Mouse (Mus musculus): ENCODE measurements around the gene Rapgef3. TPM values are rescaled to one million over a fixed set of nuclear protein-coding genes. Genes with fewer than 3 reads are reported as not detected.
A peak's percentile ranks its signal among the peaks of the same experiment; 100 is the strongest.

The Rapgef3 gene
- total and polyA plus RNA-seq, 3 experiments = 6.6 to 7.4 TPM; not detected in 1

- DNase-seq (ENCODE audit: low read depth, low spot score) = no peak
- Histone ChIP-seq H3K4me1 (ENCODE audit: control insufficient read depth in 1 of 2, insufficient read depth in 2 of 2, low read length in 2 of 2) (peaks cover 7 to 26% of the 10 kb centered on the region in 2 experiments), H3K9me3 (replicated peaks; ENCODE audit: insufficient read depth, low read length) (no peaks in the 10 kb centered on the region), H3K27me3 (ENCODE audit: control insufficient read depth in 1 of 2, insufficient read depth in 2 of 2, low read length in 2 of 2) (peaks cover 6 to 8% of the 10 kb centered on the region in 2 experiments; a peak in 2 of 4 replicates), H3K36me3 (ENCODE audit: control insufficient read depth in 1 of 2, insufficient read depth in 2 of 2, low read length in 2 of 2) (peaks cover 0 to 24% of the 10 kb centered on the region in 2 experiments; a peak in 2 of 4 replicates), H3K79me2 (ENCODE audit: control insufficient read depth, insufficient read depth, low read length, poor library complexity) (no peaks in the 10 kb centered on the region), H3K27ac (ENCODE audit: control insufficient read depth, low read depth, low read length) (no peak overlapping the region), H3K4me3 (ENCODE audit: control insufficient read depth in 1 of 2, insufficient read depth in 1 of 2, low read depth in 2 of 2, low read length in 2 of 2) (no peak overlapping the region), H3K9ac (ENCODE audit: control insufficient read depth, low read depth, low read length, poor library complexity, severe bottlenecking) (no peak overlapping the region)
- no peak for TF ChIP-seq USF1 (IDR thresholded peaks at IDR 0.05; ENCODE audit: low read depth, low read length)
- no peak for TF ChIP-seq RCOR1 (IDR thresholded peaks at IDR 0.05; ENCODE audit: low read depth, low read length)
Measured at GRCm38 (mm10) chr15:97718535-97719155, 49.1 kb downstream of the Rapgef3 start.

- H3K4me3 ChIP-seq (ENCODE audit: control insufficient read depth in 1 of 2, insufficient read depth in 1 of 2, low read depth in 2 of 2, low read length in 2 of 2) = no peak overlapping the region
- H3K9ac ChIP-seq (ENCODE audit: control insufficient read depth, low read depth, low read length, poor library complexity, severe bottlenecking) = 0 out of 2 replicates have a peak overlapping the region, but pooled peaks have one; percentile 33
- H3K79me2 ChIP-seq (ENCODE audit: control insufficient read depth, insufficient read depth, low read length, poor library complexity) = no peaks in the 10 kb centered on the region
- peaks cover 0 to 24% of the 10 kb centered on the region in 2 experiments; a peak in 2 of 4 replicates for H3K36me3 ChIP-seq (ENCODE audit: control insufficient read depth in 1 of 2, insufficient read depth in 2 of 2, low read length in 2 of 2)
- peaks cover 2 to 6% of the 10 kb centered on the region in 2 experiments; a peak in 2 of 4 replicates for H3K27me3 ChIP-seq (ENCODE audit: control insufficient read depth in 1 of 2, insufficient read depth in 2 of 2, low read length in 2 of 2)
- H3K9me3 ChIP-seq (replicated peaks; ENCODE audit: insufficient read depth, low read length) = no peaks in the 10 kb centered on the region
- H3K27ac ChIP-seq (ENCODE audit: control insufficient read depth, low read depth, low read length) = no peak overlapping the region
- peak; percentile 87 for DNase-seq (ENCODE audit: low read depth, low spot score)
- TF ChIP-seq ELF1 (IDR thresholded peaks at IDR 0.05; ENCODE audit: low read depth, low read length) (peak; percentile 3; the same call in 1 of the 2 replicates), MAFK (IDR thresholded peaks at IDR 0.05; ENCODE audit: borderline replicate concordance, low read depth, low read length) (no peak), NELFE (IDR thresholded peaks at IDR 0.05; ENCODE audit: low read depth, low read length) (no peak), TBP (IDR thresholded peaks at IDR 0.05; ENCODE audit: low read depth, low read length) (0 out of 2 replicates have a peak, but pooled peaks have one; percentile 41), MAZ (IDR thresholded peaks at IDR 0.05; ENCODE audit: low read depth, low read length) (no peak), MEF2A (IDR thresholded peaks at IDR 0.05; ENCODE audit: extremely low read depth, insufficient replicate concordance, low read depth, low read length, poor library complexity, severe bottlenecking) (no peak), KAT2A (conservative IDR thresholded peaks at IDR 0.05; ENCODE audit: low read depth, low read length) (no peak), RAD21 (IDR thresholded peaks at IDR 0.05; ENCODE audit: low read depth, low read length) (peak; percentile 94), MXI1 (IDR thresholded peaks at IDR 0.05; ENCODE audit: low read depth, low read length) (peak; percentile 60; the same call in 1 of the 2 replicates), SIN3A (IDR thresholded peaks at IDR 0.05; ENCODE audit: low read length) (peak; percentile 81), MYC (IDR thresholded peaks at IDR 0.05; ENCODE audit: low read depth, low read length) (0 out of 2 replicates have a peak, but pooled peaks have one; percentile 40), ZC3H11A (IDR thresholded peaks at IDR 0.05; ENCODE audit: low read depth, low read length) (peak; percentile 96), CTCF (IDR thresholded peaks at IDR 0.05 in 2 of 3, conservative IDR thresholded peaks at IDR 0.05 in 1 of 3; ENCODE audit: control insufficient read depth in 1 of 3, insufficient read depth in 1 of 3, low read depth in 2 of 3, low read length in 3 of 3, poor library complexity in 1 of 3, severe bottlenecking in 1 of 3) (peak; percentile 65 to 90 (median 77)), SMC3 (IDR thresholded peaks at IDR 0.05; ENCODE audit: low read depth, low read length) (peak; percentile 94)
- peaks cover 7 to 26% of the 10 kb centered on the region in 2 experiments for H3K4me1 ChIP-seq (ENCODE audit: control insufficient read depth in 1 of 2, insufficient read depth in 2 of 2, low read length in 2 of 2)
Measured at GRCm38 (mm10) chr15:97717861-97718534, 49.8 kb downstream of the Rapgef3 start.

All from MEL (cell line).